Mouse (Mus musculus) intestine, embryonic 14.5 days (tissue): ENCODE results near the gene Ap2a1. TPM values are rescaled to one million over a fixed set of nuclear protein-coding genes. Genes with fewer than 3 reads are reported as not detected.
"Not testable (repeated sequence)": the region's sequence is repeated elsewhere in the genome, so short reads cannot be mapped to it uniquely, and the experiment has no call there.

Experiments used
- ATAC-seq: fragments of 200-750 bp; cut with Nextera tagmentation; replicated peaks from 2 replicates; pipeline ENCODE4 v1.8.0; 2017; ENCODE audit warnings: low read depth, moderate number of reproducible peaks, moderate TSS enrichment, moderate library complexity; ENCODE audit not compliant: low FRiP score, low TSS enrichment
- DNase-seq: peaks from one replicate; pipeline ENCODE4 v3.0.0-alpha.2; 2018; ENCODE audit warnings: low spot score
- H3K27ac ChIP-seq: fragments of 300-500 bp; sonication (generic); 2 replicates; pipeline ENCODE4 v1.5.1; 2014; ENCODE audit warnings: low read depth, mild to moderate bottlenecking, control low read depth
- H3K27me3 ChIP-seq: fragments of 300-500 bp; sonication (generic); replicated peaks from 2 replicates; pipeline ENCODE4 v1.6.1; 2014; ENCODE audit warnings: low read length, control low read depth; ENCODE audit not compliant: control insufficient read depth, insufficient read depth
- H3K36me3 ChIP-seq: fragments of 300-500 bp; sonication (generic); 2 replicates; pipeline ENCODE4 v1.6.1; 2014; ENCODE audit warnings: low read length, control low read depth; ENCODE audit not compliant: control insufficient read depth, insufficient read depth
- H3K4me1 ChIP-seq: fragments of 300-500 bp; sonication (generic); replicated peaks from 2 replicates; pipeline ENCODE4 v1.6.1; 2014; ENCODE audit warnings: low read length, control low read depth, mixed read lengths; ENCODE audit not compliant: control insufficient read depth, insufficient read depth
- H3K4me2 ChIP-seq: fragments of 300-500 bp; sonication (generic); 2 replicates; pipeline ENCODE4 v1.6.1; 2014; ENCODE audit warnings: low read length
- H3K4me3 ChIP-seq: fragments of 300-500 bp; sonication (generic); 2 replicates; pipeline ENCODE4 v1.5.1; 2014; ENCODE audit warnings: low read depth, low read length, control low read depth, mixed read lengths
- H3K9ac ChIP-seq: fragments of 300-500 bp; sonication (generic); 2 replicates; pipeline ENCODE4 v1.6.1; 2014; ENCODE audit warnings: mild to moderate bottlenecking, low read length
- H3K9me3 ChIP-seq: fragments of 300-500 bp; sonication (generic); 2 replicates; pipeline ENCODE4 v1.6.1; 2016; ENCODE audit warnings: low read length, control low read depth; ENCODE audit not compliant: control insufficient read depth
- WGBS: fragments of 180-500 bp; shearing (Covaris S2); extraction: QIAGEN DNeasy Blood & Tissue Kit; methylation state at CpG from one replicate; pipeline ENCODE4 v1.1.7; 2014; 5-methylcytosine and 5-hydroxymethylcytosine counted together
- polyA plus RNA-seq: library from polyadenylated mRNA; unstranded; fragments of >200 nt; fragmentation: Nextera tagmentation; extraction: Ambion mirVana; gene quantifications from 2 replicates; pipeline ENCODE4 v1.2.1, GENCODE M21; 2014

Gene Ap2a1
- polyA plus RNA-seq, 1 experiment from 2014 or later = 68.3 TPM

- WGBS = 90% methylated on average over 7 of the region's 7 CpGs
These were observed 42.3 kb downstream of the Ap2a1 start for GRCm38 (mm10) chr7:44886964-44887363.

GRCm38 (mm10) chr7:44884637-44885036 is 44.7 kb downstream of the Ap2a1 start:
- no peaks in the 10 kb centered on the region for H3K4me1 ChIP-seq
- no peak overlapping the region for H3K4me3 ChIP-seq
- WGBS = 98% methylated on average over 5 of the region's 5 CpGs
- no peak overlapping the region for H3K9ac ChIP-seq
- H3K27me3 ChIP-seq = no peaks in the 10 kb centered on the region
- 0 out of 2 replicates have a peak, but pooled peaks have one; percentile 5 for ATAC-seq
- no peak overlapping the region for H3K27ac ChIP-seq
- no peak for DNase-seq
- no peak overlapping the region for H3K4me2 ChIP-seq
- no peaks in the 10 kb centered on the region for H3K9me3 ChIP-seq
- H3K36me3 ChIP-seq = peaks cover 86% of the 10 kb centered on the region

More at GRCm38 (mm10) chr7:44886964-44887363, 42.3 kb downstream of the Ap2a1 start:
- H3K36me3 ChIP-seq = peaks cover 69% of the 10 kb centered on the region
- no peak overlapping the region for H3K27ac ChIP-seq
- no peak overlapping the region for H3K4me2 ChIP-seq
- H3K9me3 ChIP-seq = no peaks in the 10 kb centered on the region
- no peaks in the 10 kb centered on the region for H3K27me3 ChIP-seq
- no peak overlapping the region for H3K4me3 ChIP-seq
- no peak for DNase-seq
- no peak for ATAC-seq
- H3K9ac ChIP-seq = no peak overlapping the region
- H3K4me1 ChIP-seq = peaks cover 9% of the 10 kb centered on the region

- H3K27ac ChIP-seq = no peak overlapping the region
- no peak overlapping the region for H3K4me2 ChIP-seq
- no peak overlapping the region for H3K9ac ChIP-seq
- H3K4me3 ChIP-seq = no peak overlapping the region
- H3K36me3 ChIP-seq = peaks cover 90% of the 10 kb centered on the region
- H3K4me1 ChIP-seq = no peaks in the 10 kb centered on the region
- no peaks in the 10 kb centered on the region for H3K9me3 ChIP-seq
- no peaks in the 10 kb centered on the region for H3K27me3 ChIP-seq
- DNase-seq (no peak), ATAC-seq (no peak)
- 96% methylated on average over 3 of the region's 3 CpGs for WGBS
These were observed 46.3 kb downstream of the Ap2a1 start for GRCm38 (mm10) chr7:44883036-44883435.

DNA sequence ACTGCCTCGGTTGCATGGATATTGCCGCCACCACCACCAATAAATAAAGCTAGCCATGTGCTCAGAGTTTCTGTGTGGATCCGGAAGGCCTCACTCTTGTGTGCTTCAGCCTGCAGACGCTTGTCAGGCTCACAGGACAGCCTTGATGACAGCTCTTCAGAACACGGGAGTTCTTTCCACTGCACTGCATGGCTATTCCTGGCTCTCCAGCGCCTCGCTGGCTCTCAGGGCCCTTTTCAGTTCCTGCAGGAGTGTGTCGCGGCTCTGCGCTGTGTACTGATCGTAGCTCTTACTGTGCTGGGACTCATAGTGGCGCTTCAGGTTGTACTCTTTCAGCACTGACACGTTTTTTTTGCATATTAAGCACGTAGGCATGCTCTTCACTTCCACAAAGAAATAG is 51.5 kb downstream of the Ap2a1 start:
- H3K9me3 ChIP-seq = no peaks in the 10 kb centered on the region
- H3K36me3 ChIP-seq = peaks cover 70% of the 10 kb centered on the region
- H3K4me2 ChIP-seq = no peak overlapping the region
- H3K27ac ChIP-seq = no peak overlapping the region
- 88% methylated on average over 14 of the region's 14 CpGs for WGBS
- H3K9ac ChIP-seq = no peak overlapping the region
- no peaks in the 10 kb centered on the region for H3K27me3 ChIP-seq
- no peaks in the 10 kb centered on the region for H3K4me1 ChIP-seq
- DNase-seq (no peak), ATAC-seq (no peak)
- H3K4me3 ChIP-seq = no peak overlapping the region

- H3K4me2 ChIP-seq, DNase-seq: not testable (repeated sequence)
These were observed 57.5 kb downstream of the Ap2a1 start for GRCm38 (mm10) chr7:44871774-44872173.

DNA sequence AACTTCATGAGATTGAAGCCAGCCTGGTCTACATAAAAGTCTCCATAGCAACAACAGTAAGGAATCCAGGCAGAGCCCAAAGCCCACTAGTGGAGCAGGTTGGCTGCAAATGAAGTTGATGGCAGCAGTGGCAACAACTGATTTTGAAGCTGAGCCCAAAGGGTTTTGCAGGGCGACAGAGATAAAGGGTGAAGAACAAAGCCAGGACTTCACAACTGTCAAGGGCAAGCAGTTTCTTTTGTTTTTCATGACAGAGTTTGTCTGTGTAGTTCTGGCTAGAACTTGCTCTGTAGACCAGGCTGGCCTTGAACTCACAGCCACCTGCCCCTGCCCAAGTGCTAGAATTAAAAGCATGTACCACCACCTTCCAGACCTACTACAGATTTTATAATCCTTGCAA is 58.1 kb downstream of the Ap2a1 start:
- Histone ChIP-seq H3K36me3 (peaks cover 11% of the 10 kb centered on the region; the same call in 1 of the 2 replicates), H3K27ac (no peak overlapping the region), H3K4me2 (no peak overlapping the region), H3K9me3 (no peaks in the 10 kb centered on the region), H3K4me1 (peaks cover 27% of the 10 kb centered on the region), H3K4me3 (no peak overlapping the region), H3K9ac (no peak overlapping the region), H3K27me3 (no peaks in the 10 kb centered on the region)
- ATAC-seq = no peak
- WGBS = 90% methylated on average over 1 of the region's 1 CpGs
- no peak for DNase-seq

More at GRCm38 (mm10) chr7:44871774-44872173, 57.5 kb downstream of the Ap2a1 start:
- not testable (repeated sequence) for H3K9me3 ChIP-seq, H3K4me3 ChIP-seq, ATAC-seq, H3K9ac ChIP-seq, H3K27me3 ChIP-seq, H3K27ac ChIP-seq
- Histone ChIP-seq H3K36me3 (peaks cover 11% of the 10 kb centered on the region; the same call in 1 of the 2 replicates), H3K4me1 (peaks cover 21% of the 10 kb centered on the region)
- WGBS = 90% methylated on average over 2 of the region's 2 CpGs

GRCm38 (mm10) chr7:44870614-44871013 is 58.7 kb downstream of the Ap2a1 start:
- peak overlapping the region; percentile 79 for H3K4me2 ChIP-seq
- H3K27me3 ChIP-seq = no peaks in the 10 kb centered on the region
- no peak for DNase-seq
- H3K27ac ChIP-seq = peak overlapping the region; percentile 99; the same call in 1 of the 2 replicates
- ATAC-seq = no peak
- peaks cover 13% of the 10 kb centered on the region for H3K36me3 ChIP-seq
- 75% methylated on average over 6 of the region's 6 CpGs for WGBS
- peaks cover 33% of the 10 kb centered on the region for H3K4me1 ChIP-seq
- H3K9me3 ChIP-seq = no peaks in the 10 kb centered on the region
- peak overlapping the region; percentile 97 for H3K9ac ChIP-seq
- H3K4me3 ChIP-seq = peak overlapping the region; percentile 97

DNA sequence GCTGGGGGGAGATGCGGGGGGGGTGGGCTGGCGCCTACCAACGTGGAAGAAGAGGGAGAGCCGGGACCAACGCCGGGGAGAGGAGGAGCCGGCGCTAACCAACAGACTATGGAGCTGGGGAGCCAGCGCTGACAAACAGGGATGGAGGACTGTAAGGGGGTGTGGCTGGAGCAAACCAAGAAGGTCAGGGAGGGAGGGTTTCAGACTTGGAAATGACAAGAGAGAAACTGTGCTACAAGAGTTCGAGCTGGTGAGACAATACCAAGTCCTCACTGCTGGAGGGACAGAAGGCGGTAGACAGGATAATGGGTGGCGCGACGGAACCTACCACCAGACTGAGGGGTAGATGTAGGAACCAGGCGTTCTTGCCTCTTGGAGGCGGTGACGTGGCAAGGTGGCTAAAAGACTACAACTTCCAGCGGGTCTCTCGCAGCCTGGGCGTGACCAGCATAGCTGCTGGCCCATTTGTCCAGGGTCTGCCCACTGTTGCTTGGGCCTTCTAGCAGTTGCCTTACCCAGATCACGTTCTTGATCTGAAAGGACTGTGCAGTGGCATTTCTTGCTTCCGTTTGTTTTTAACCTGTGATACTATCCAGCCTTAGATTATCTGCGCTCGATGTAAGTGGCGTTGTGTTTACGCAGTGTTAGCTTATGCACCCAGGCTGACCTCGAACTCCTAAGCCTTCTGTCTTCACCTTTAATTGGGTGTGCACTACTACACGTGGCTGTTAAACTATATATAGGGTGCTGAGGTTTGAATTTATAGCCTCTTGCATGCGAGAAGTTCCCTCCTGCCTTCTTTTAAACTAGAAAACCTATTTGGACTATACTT is 59.4 kb downstream of the Ap2a1 start, which contains the start of gene Ptov1:
Gene Ptov1, minus strand, starts transcription at position 92 of the 832 bp plus-strand sequence.
- peak within 1 kb of the TSS; percentile 97 for H3K4me3 ChIP-seq
- no peaks in the 10 kb centered on the region for H3K27me3 ChIP-seq
- no peaks in the 10 kb centered on the region for H3K9me3 ChIP-seq
- peak within 1 kb of the TSS; percentile 79 for H3K4me2 ChIP-seq
- DNase-seq = peak; percentile 96
- peaks cover 40% of the 10 kb centered on the region for H3K4me1 ChIP-seq
- ATAC-seq = peak; percentile 89
- H3K9ac ChIP-seq = peak within 1 kb of the TSS; percentile 97
- H3K27ac ChIP-seq = peak within 1 kb of the TSS; percentile 99
- WGBS = 4% methylated on average over 29 of the region's 29 CpGs
- peaks cover 20% of the 10 kb centered on the region for H3K36me3 ChIP-seq
